Mouse (Mus musculus): ENCODE measurements around the gene Krt27. TPM values are rescaled to one million over a fixed set of nuclear protein-coding genes. Genes with fewer than 3 reads are reported as not detected.
A peak's percentile ranks its signal among the peaks of the same experiment; 100 is the strongest.

Gene Krt27
- polyA plus RNA-seq, 1 experiment = not detected

DNA sequence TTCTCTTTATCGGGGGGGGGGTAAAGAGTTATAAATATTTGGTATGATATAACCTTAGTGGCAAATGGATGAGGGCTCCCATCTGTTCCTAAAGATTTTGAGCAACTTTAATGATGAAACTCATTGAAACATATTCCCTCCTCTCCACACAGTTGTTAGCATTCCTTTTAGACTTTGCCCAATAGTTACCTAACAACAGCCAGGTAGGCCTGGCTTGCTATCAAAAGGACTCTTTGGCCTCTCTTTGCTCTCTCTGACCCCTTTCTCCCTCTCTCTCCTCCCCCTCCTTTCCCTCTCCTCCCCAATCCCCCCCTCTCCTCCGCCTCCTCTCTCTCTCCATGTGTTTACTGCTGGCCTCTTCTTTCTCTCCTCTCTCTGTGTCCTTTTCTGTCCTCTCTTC lies 36.3 kb downstream of the Krt27 start:
- WGBS = 94% methylated on average over 2 of the region's 2 CpGs
- Histone ChIP-seq H3K36me3 (ENCODE audit: control insufficient read depth, insufficient read depth, low read length) (no peaks in the 10 kb centered on the region), H3K27me3 (ENCODE audit: control insufficient read depth, insufficient read depth, low read length) (no peaks in the 10 kb centered on the region), H3K4me3 (ENCODE audit: extremely low read depth, insufficient read depth, insufficient read length) (no peak overlapping the region), H3K27ac (ENCODE audit: insufficient read depth, low read length) (no peak overlapping the region), H3K4me1 (ENCODE audit: control insufficient read depth, insufficient read depth, insufficient read length) (no peaks in the 10 kb centered on the region)
- DNase-seq (ENCODE audit: low read depth in 1 of 2, low spot score in 2 of 2) = no peak
- no peak for TF ChIP-seq CTCF (IDR thresholded peaks at IDR 0.05; ENCODE audit: extremely low read depth, insufficient read depth, insufficient read length, insufficient replicate concordance)
- TF ChIP-seq POLR2A (IDR thresholded peaks at IDR 0.05; ENCODE audit: low read depth, low read length) = no peak

DNA sequence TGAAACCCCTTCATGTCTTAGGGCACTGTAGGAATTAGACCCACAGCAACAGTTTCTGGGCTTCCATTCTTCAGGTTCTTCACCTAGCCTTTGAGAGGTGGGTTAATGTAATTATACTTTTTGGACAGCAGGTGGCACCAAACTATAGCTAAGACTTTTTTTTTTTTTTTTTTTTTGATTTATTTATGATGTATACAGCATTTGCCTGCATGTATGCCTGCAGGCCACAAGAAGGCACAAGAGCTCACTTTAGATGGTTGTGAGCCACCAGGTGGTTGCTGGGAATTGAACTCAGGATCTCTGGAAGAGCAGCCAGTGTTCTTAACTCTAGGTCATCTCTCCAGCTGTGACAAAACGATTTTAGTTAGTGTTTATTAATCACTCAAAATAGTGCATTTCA lies 40.0 kb downstream of the Krt27 start:
- TF ChIP-seq CTCF (IDR thresholded peaks at IDR 0.05; ENCODE audit: extremely low read depth, insufficient read depth, insufficient read length, insufficient replicate concordance) = no peak
- no peak for TF ChIP-seq POLR2A (IDR thresholded peaks at IDR 0.05; ENCODE audit: low read depth, low read length)
- 83% methylated on average over 1 of the region's 1 CpGs for WGBS
- H3K27ac ChIP-seq (ENCODE audit: insufficient read depth, low read length) = no peak overlapping the region
- H3K4me3 ChIP-seq (ENCODE audit: extremely low read depth, insufficient read depth, insufficient read length) = no peak overlapping the region
- H3K4me1 ChIP-seq (ENCODE audit: control insufficient read depth, insufficient read depth, insufficient read length) = no peaks in the 10 kb centered on the region
- no peaks in the 10 kb centered on the region for H3K36me3 ChIP-seq (ENCODE audit: control insufficient read depth, insufficient read depth, low read length)
- no peaks in the 10 kb centered on the region for H3K27me3 ChIP-seq (ENCODE audit: control insufficient read depth, insufficient read depth, low read length)
- peak in 1 of 2 experiments; percentile 38 for DNase-seq (ENCODE audit: low read depth in 1 of 2, low spot score in 2 of 2)

DNA sequence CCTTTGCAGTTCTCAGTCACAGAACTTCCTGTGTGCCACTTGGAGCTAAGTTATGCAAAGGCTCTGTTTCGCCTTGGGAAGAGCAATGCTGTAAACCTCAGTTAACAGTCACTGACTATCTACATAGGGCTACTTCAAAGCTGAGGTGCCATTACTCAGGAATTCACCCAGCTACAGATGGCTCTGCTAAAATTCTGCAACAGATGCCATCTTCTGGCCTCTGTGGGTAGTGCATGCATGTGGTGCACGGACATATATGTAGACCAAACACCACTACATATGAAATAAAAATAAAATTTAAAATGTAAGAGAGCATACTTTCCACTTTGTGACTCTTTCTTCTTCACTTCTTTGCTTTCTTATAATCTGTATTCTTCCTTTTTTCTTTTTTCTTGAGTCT lies 43.3 kb downstream of the Krt27 start:
- TF ChIP-seq CTCF (IDR thresholded peaks at IDR 0.05; ENCODE audit: extremely low read depth, insufficient read depth, insufficient read length, insufficient replicate concordance) = peak; percentile 46; the same call in 1 of the 2 replicates
- TF ChIP-seq POLR2A (IDR thresholded peaks at IDR 0.05; ENCODE audit: low read depth, low read length) = no peak
- H3K4me1 ChIP-seq (ENCODE audit: control insufficient read depth, insufficient read depth, insufficient read length) = no peaks in the 10 kb centered on the region
- no peak overlapping the region for H3K4me3 ChIP-seq (ENCODE audit: extremely low read depth, insufficient read depth, insufficient read length)
- no peak overlapping the region for H3K27ac ChIP-seq (ENCODE audit: insufficient read depth, low read length)
- peak; percentile 57 to 67 for DNase-seq (ENCODE audit: low read depth in 1 of 2, low spot score in 2 of 2)
- no peaks in the 10 kb centered on the region for H3K27me3 ChIP-seq (ENCODE audit: control insufficient read depth, insufficient read depth, low read length)
- WGBS = 30% methylated on average over 2 of the region's 2 CpGs
- H3K36me3 ChIP-seq (ENCODE audit: control insufficient read depth, insufficient read depth, low read length) = no peaks in the 10 kb centered on the region

Other genes with a start within 250 kb of the Krt27 start
- gene Ccr7, start 196.0 kb downstream of the Krt27 start, polyA plus RNA-seq (2012; rRNA removed) = 135 and 194 TPM in 2 replicates
- gene Smarce1, start 120.1 kb downstream of the Krt27 start, polyA plus RNA-seq (2012; rRNA removed) = 13.4 and 13.6 TPM in 2 replicates
- gene Krt222, start 107.0 kb downstream of the Krt27 start, polyA plus RNA-seq (2012; rRNA removed) = 0.38 and 0.70 TPM in 2 replicates
- not detected in 2 replicates for gene Krt24, start 65.8 kb downstream of the Krt27 start, polyA plus RNA-seq (2012; rRNA removed)
- not detected in 2 replicates for gene Krt25, start 28.2 kb downstream of the Krt27 start, polyA plus RNA-seq (2012; rRNA removed)
- not detected in 2 replicates for gene Krt26, start 13.1 kb downstream of the Krt27 start, polyA plus RNA-seq (2012; rRNA removed)
- gene Krt28, start 23.8 kb upstream of the Krt27 start, polyA plus RNA-seq (2012; rRNA removed) = not detected in 2 replicates
- 0.22 and 0.23 TPM in 2 replicates for gene Krt10, start 38.3 kb upstream of the Krt27 start, polyA plus RNA-seq (2012; rRNA removed)
- gene Krt12, start 71.2 kb upstream of the Krt27 start, polyA plus RNA-seq (2012; rRNA removed) = 0.05 TPM in 1 of 2 replicates, not detected in the other
- gene Krt20, start 87.0 kb upstream of the Krt27 start, polyA plus RNA-seq (2012; rRNA removed) = 0.16 TPM in 2 replicates
- 0.06 and 0.14 TPM in 2 replicates for gene Krt23, start 142.0 kb upstream of the Krt27 start, polyA plus RNA-seq (2012; rRNA removed)
- gene Krt39, start 170.2 kb upstream of the Krt27 start, polyA plus RNA-seq (2012; rRNA removed) = not detected in 2 replicates
- not detected in 2 replicates for gene Krt40, start 192.1 kb upstream of the Krt27 start, polyA plus RNA-seq (2012; rRNA removed)
- gene Krtap3-3, start 199.8 kb upstream of the Krt27 start, polyA plus RNA-seq (2012; rRNA removed) = not detected in 2 replicates
- gene Krtap3-2, start 205.7 kb upstream of the Krt27 start, polyA plus RNA-seq (2012; rRNA removed) = not detected in 2 replicates
- gene Gm11939, start 208.4 kb upstream of the Krt27 start, polyA plus RNA-seq (2012; rRNA removed) = not detected in 2 replicates
- not detected in 2 replicates for gene Krtap3-1, start 215.5 kb upstream of the Krt27 start, polyA plus RNA-seq (2012; rRNA removed)
- gene Krtap1-5, start 229.9 kb upstream of the Krt27 start, polyA plus RNA-seq (2012; rRNA removed) = not detected in 2 replicates
- gene Krtap1-4, start 232.6 kb upstream of the Krt27 start, polyA plus RNA-seq (2012; rRNA removed) = not detected in 2 replicates
- not detected in 2 replicates for gene Krtap1-3, start 240.2 kb upstream of the Krt27 start, polyA plus RNA-seq (2012; rRNA removed)
- gene Krtap9-3, start 247.0 kb upstream of the Krt27 start, polyA plus RNA-seq (2012; rRNA removed) = not detected in 2 replicates

Data from spleen, adult 2 months (tissue).